Mouse (Mus musculus): ENCODE data around the gene Nup160. TPM values are rescaled to one million over a fixed set of nuclear protein-coding genes. Genes with fewer than 3 reads are reported as not detected.
A peak's percentile ranks its signal among the peaks of the same experiment; 100 is the strongest.

The Nup160 gene
- polyA plus RNA-seq, 1 experiment from 2014 or later = 19.8 TPM

DNA sequence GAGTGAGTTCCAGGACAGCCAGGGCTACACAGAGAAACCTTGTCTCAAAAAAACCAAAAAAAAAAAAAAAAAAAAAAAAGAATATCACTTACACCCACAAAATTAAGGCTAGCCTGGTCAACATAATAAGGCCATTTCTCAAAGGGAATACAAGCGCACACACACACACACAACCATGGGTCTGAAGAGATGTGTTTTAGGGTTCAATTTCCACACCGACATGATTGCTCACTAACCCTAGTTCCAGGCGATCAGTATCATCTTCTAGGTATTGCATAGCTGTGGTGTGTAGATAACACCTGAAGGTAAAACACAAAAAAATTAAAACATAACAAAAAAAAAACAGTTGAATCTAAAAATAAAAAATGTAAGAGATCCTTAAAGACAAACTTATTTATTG is 49.8 kb downstream of the Nup160 start:
- no peak overlapping the region for H3K4me3 ChIP-seq (ENCODE audit: low read length)
- no peaks in the 10 kb centered on the region for H3K9me3 ChIP-seq (ENCODE audit: control insufficient read depth, low read length)
- 99% methylated on average over 3 of the region's 3 CpGs for WGBS
- H3K36me3 ChIP-seq (ENCODE audit: control insufficient read depth, insufficient read depth, low read length) = peaks cover 27% of the 10 kb centered on the region
- no peak for ATAC-seq
- H3K4me1 ChIP-seq (ENCODE audit: control insufficient read depth, insufficient read depth, low read depth, low read length) = no peaks in the 10 kb centered on the region
- H3K27ac ChIP-seq (ENCODE audit: low read depth, low read length) = no peak overlapping the region
- no peak overlapping the region for H3K4me2 ChIP-seq (ENCODE audit: low read length)
- H3K9ac ChIP-seq (ENCODE audit: low read depth, low read length) = no peak overlapping the region
- no peaks in the 10 kb centered on the region for H3K27me3 ChIP-seq (replicated peaks; ENCODE audit: control insufficient read depth, insufficient read depth, low read length)

DNA sequence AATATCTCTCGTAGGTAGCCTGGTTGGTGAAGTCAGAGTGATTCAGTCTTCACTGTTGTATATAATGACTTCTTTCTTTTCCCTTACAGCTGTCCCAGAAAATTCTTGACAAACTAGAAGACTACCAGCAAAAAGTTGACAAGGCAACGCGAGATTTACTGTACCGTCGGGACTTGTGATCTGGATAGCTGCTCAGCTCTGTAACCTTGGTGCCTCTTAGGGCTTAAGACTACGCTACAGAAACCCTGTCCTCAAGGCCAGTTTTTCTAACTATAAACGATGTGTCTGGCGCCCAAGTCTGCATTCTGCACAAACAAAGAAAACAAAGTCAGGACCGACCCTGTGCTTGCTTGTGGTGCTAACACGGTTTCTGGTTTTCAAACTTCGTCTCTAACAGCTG is 58.3 kb downstream of the Nup160 start:
- Histone ChIP-seq H3K27me3 (replicated peaks; ENCODE audit: control insufficient read depth, insufficient read depth, low read length) (no peaks in the 10 kb centered on the region), H3K4me1 (ENCODE audit: control insufficient read depth, insufficient read depth, low read depth, low read length) (no peaks in the 10 kb centered on the region), H3K4me2 (ENCODE audit: low read length) (no peak overlapping the region), H3K4me3 (ENCODE audit: low read length) (no peak overlapping the region), H3K9me3 (ENCODE audit: control insufficient read depth, low read length) (no peaks in the 10 kb centered on the region), H3K27ac (ENCODE audit: low read depth, low read length) (no peak overlapping the region), H3K36me3 (ENCODE audit: control insufficient read depth, insufficient read depth, low read length) (peaks cover 38% of the 10 kb centered on the region), H3K9ac (ENCODE audit: low read depth, low read length) (no peak overlapping the region)
- ATAC-seq = no peak
- 94% methylated on average over 11 of the region's 11 CpGs for WGBS

DNA sequence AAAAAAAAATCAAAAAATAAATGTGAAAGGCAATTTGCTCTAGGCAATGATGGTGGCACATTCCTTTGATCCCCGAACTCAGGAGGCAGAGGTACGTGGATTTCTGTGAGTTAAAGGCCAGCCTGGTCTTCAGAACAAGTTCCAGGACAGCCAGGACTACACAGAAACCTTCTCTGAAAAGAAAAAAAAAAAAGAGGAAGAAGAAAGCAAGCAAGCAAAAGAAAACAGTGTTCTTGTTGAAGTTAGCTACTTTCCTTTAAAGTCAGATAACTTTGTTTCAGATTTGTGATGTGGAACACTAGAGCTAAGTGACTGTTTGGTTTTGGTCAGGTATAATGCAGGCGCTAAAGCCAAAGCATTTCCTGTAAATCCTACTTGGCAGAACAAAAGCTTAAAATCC is 61.8 kb downstream of the Nup160 start:
- ATAC-seq = no peak
- H3K4me2 ChIP-seq (ENCODE audit: low read length) = no peak overlapping the region
- H3K27me3 ChIP-seq (replicated peaks; ENCODE audit: control insufficient read depth, insufficient read depth, low read length) = no peaks in the 10 kb centered on the region
- H3K36me3 ChIP-seq (ENCODE audit: control insufficient read depth, insufficient read depth, low read length) = peaks cover 18% of the 10 kb centered on the region
- no peak overlapping the region for H3K27ac ChIP-seq (ENCODE audit: low read depth, low read length)
- no peak overlapping the region for H3K9ac ChIP-seq (ENCODE audit: low read depth, low read length)
- H3K4me3 ChIP-seq (ENCODE audit: low read length) = no peak overlapping the region
- H3K4me1 ChIP-seq (ENCODE audit: control insufficient read depth, insufficient read depth, low read depth, low read length) = no peaks in the 10 kb centered on the region
- H3K9me3 ChIP-seq (ENCODE audit: control insufficient read depth, low read length) = no peaks in the 10 kb centered on the region
- WGBS = 95% methylated on average over 3 of the region's 3 CpGs

- ATAC-seq = no peak
- Histone ChIP-seq H3K4me1 (ENCODE audit: control insufficient read depth, insufficient read depth, low read depth, low read length) (no peaks in the 10 kb centered on the region; the same call in 1 of the 2 replicates), H3K4me3 (ENCODE audit: low read length) (no peak overlapping the region), H3K27ac (ENCODE audit: low read depth, low read length) (no peak overlapping the region), H3K36me3 (ENCODE audit: control insufficient read depth, insufficient read depth, low read length) (peaks cover 15% of the 10 kb centered on the region), H3K9ac (ENCODE audit: low read depth, low read length) (no peak overlapping the region), H3K9me3 (ENCODE audit: control insufficient read depth, low read length) (no peaks in the 10 kb centered on the region), H3K27me3 (replicated peaks; ENCODE audit: control insufficient read depth, insufficient read depth, low read length) (no peaks in the 10 kb centered on the region), H3K4me2 (ENCODE audit: low read length) (no peak overlapping the region)
- WGBS = 92% methylated on average over 3 of the region's 3 CpGs
Measured at GRCm38 (mm10) chr2:90739327-90739726, 62.3 kb downstream of the Nup160 start.

DNA sequence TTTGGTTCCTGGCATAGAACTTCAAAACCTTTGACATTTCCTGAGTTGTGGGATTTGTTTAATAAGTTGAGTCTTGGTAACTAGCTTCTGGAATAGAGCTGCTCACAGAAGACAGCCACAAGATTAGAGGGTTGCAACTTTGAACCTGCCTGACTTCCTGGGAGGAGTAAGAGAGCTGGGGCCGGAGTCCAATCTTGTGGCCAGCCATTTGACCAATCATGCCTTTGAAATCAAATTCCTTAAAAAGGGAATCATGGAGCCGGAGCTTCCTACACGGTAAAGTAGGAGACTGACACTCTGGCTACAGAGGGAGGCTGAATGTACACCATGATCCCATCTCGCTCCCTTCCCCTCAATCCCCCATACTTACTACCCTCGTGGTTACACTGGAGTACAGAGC is 62.9 kb downstream of the Nup160 start:
- H3K36me3 ChIP-seq (ENCODE audit: control insufficient read depth, insufficient read depth, low read length) = peaks cover 11% of the 10 kb centered on the region
- no peaks in the 10 kb centered on the region for H3K9me3 ChIP-seq (ENCODE audit: control insufficient read depth, low read length)
- no peak overlapping the region for H3K9ac ChIP-seq (ENCODE audit: low read depth, low read length)
- H3K4me1 ChIP-seq (ENCODE audit: control insufficient read depth, insufficient read depth, low read depth, low read length) = no peaks in the 10 kb centered on the region; the same call in 1 of the 2 replicates
- no peak overlapping the region for H3K4me3 ChIP-seq (ENCODE audit: low read length)
- 93% methylated on average over 5 of the region's 5 CpGs for WGBS
- H3K27ac ChIP-seq (ENCODE audit: low read depth, low read length) = no peak overlapping the region
- no peaks in the 10 kb centered on the region for H3K27me3 ChIP-seq (replicated peaks; ENCODE audit: control insufficient read depth, insufficient read depth, low read length)
- H3K4me2 ChIP-seq (ENCODE audit: low read length) = no peak overlapping the region
- ATAC-seq = no peak

DNA sequence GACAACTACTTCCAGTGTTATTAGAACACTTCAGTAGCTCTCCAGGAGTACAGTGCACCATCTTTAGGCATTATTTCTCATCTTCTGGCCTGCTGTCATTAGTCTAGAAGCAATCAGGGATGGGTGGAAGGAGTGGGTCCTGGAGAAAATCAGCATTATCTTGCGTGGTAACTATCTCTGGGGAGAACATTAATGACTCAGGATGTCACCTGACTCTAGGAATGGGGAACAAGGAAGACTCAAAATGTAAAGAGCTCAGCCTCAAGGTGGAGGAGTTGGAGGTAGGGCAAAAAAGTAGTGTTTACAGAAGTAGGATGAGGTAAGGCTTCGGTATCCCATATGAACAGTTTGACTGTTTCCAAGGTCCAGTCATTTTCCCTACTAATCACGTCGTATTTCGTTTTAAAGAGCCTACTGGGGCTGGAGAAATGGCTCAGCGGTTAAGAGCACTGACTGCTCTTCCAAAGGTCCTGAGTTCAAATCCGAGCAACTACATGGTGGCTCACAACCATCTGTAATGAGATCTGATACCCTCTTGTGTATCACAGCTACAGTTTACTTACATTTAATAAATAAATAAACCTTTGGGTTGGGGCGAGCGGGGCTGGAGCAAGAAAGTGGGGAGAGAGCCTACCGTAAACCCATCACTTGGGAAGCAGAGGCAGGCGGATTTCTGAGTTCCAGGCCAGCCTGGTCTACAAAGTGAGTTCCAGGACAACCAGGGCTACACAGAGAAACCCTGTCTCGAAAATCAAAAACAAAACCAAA is 67.5 kb downstream of the Nup160 start:
- WGBS = 67% methylated on average over 12 of the region's 12 CpGs
- Histone ChIP-seq H3K27me3 (replicated peaks; ENCODE audit: control insufficient read depth, insufficient read depth, low read length) (no peaks in the 10 kb centered on the region), H3K36me3 (ENCODE audit: control insufficient read depth, insufficient read depth, low read length) (peaks cover 3% of the 10 kb centered on the region), H3K4me1 (ENCODE audit: control insufficient read depth, insufficient read depth, low read depth, low read length) (peaks cover 14% of the 10 kb centered on the region), H3K9me3 (ENCODE audit: control insufficient read depth, low read length) (no peaks in the 10 kb centered on the region), H3K27ac (ENCODE audit: low read depth, low read length) (peak overlapping the region; percentile 85), H3K9ac (ENCODE audit: low read depth, low read length) (peak overlapping the region; percentile 46), H3K4me2 (ENCODE audit: low read length) (peak overlapping the region; percentile 60), H3K4me3 (ENCODE audit: low read length) (peak overlapping the region; percentile 99)
- peak; percentile 5 for ATAC-seq

DNA sequence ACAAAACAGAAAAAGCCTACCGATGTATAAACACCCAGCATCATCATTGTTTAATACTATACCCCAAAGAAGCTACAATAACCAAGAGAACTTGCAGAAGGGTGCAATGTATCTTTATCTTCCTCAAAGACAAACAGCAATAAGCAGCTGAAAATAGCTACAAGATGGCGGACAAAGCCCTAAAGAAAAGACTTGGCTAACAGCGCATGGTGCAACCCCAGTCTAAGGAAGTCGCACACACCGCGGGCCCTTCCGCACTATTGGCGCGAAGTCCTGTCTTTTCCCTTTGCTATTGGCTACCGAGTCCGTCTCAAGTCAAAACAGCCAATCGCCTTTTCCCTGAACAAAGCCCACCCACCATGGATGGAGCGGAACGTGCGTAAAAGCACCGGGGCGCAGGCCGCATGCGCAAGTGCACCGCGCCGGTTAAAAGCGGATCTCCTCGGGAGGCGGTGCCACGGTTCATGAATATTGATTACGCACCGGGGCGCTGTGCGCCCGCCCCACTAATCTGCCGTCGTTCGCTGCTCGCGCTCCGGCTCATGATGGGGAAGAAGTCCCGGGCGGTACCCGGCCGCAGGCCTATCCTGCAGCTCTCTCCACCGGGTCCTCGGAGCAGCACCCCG is 68.2 kb downstream of the Nup160 start, which contains the start of gene Fnbp4:
Gene Fnbp4 (plus strand): TSS at position 318 of the 626 bp plus-strand sequence.
- Histone ChIP-seq H3K4me3 (ENCODE audit: low read length) (peak within 1 kb of the TSS; percentile 99), H3K4me1 (ENCODE audit: control insufficient read depth, insufficient read depth, low read depth, low read length) (peaks cover 14% of the 10 kb centered on the region), H3K27me3 (replicated peaks; ENCODE audit: control insufficient read depth, insufficient read depth, low read length) (no peaks in the 10 kb centered on the region), H3K9ac (ENCODE audit: low read depth, low read length) (peak within 1 kb of the TSS; percentile 99), H3K9me3 (ENCODE audit: control insufficient read depth, low read length) (no peaks in the 10 kb centered on the region), H3K4me2 (ENCODE audit: low read length) (peak within 1 kb of the TSS; percentile 73), H3K27ac (ENCODE audit: low read depth, low read length) (peak within 1 kb of the TSS; percentile 98), H3K36me3 (ENCODE audit: control insufficient read depth, insufficient read depth, low read length) (peaks cover 3% of the 10 kb centered on the region)
- peak; percentile 100 for ATAC-seq
- under 1% methylated on average over 44 of the region's 44 CpGs for WGBS

DNA sequence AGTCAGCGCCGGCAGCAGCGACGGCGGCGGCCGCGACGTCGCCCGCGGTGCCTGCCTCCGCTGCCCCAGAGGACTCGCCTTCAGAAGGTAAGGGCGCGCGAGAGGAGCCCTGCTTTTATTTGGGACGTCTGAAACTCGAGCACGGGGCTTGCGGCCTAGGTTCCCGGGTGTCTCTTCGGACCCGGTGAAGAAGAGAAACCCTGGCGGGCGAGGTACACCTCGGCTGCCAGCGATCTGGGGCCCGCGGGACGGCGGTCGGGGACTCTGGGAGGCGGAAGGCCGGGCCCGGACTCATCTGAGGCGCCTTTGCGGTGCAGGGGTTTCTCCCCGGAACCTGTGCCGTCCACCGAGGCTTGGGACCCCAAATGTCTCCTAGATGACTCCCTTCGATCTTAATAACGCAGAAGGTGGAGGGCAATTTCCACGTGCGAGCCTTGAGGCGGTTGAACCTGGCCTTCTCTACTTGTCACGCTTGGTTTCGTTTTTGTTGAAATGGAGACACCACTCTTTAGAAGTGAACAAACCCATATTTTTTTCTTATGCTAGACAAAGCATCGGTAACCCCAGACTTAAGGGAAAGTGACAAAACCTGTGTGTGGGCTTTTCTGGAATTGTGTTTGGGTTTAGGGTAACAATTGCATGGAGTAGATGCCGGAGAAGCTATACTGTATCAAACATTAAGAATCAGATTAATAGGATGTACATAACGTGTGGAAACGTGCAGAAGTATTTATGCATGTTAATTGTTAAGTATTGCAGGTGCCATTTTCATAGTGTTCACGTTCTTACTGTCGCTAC is 68.9 kb downstream of the Nup160 start:
- H3K9me3 ChIP-seq (ENCODE audit: control insufficient read depth, low read length) = no peaks in the 10 kb centered on the region
- H3K9ac ChIP-seq (ENCODE audit: low read depth, low read length) = peak overlapping the region; percentile 99
- peak overlapping the region; percentile 98 for H3K27ac ChIP-seq (ENCODE audit: low read depth, low read length)
- peaks cover 4% of the 10 kb centered on the region for H3K36me3 ChIP-seq (ENCODE audit: control insufficient read depth, insufficient read depth, low read length)
- H3K4me3 ChIP-seq (ENCODE audit: low read length) = peak overlapping the region; percentile 99
- WGBS = under 1% methylated on average over 54 of the region's 54 CpGs
- H3K4me1 ChIP-seq (ENCODE audit: control insufficient read depth, insufficient read depth, low read depth, low read length) = peaks cover 14% of the 10 kb centered on the region
- peak overlapping the region; percentile 73 for H3K4me2 ChIP-seq (ENCODE audit: low read length)
- peak; percentile 7 for ATAC-seq
- H3K27me3 ChIP-seq (replicated peaks; ENCODE audit: control insufficient read depth, insufficient read depth, low read length) = no peaks in the 10 kb centered on the region

- Histone ChIP-seq H3K27me3 (replicated peaks; ENCODE audit: control insufficient read depth, insufficient read depth, low read length) (no peaks in the 10 kb centered on the region), H3K4me3 (ENCODE audit: low read length) (peak overlapping the region; percentile 99), H3K9me3 (ENCODE audit: control insufficient read depth, low read length) (no peaks in the 10 kb centered on the region), H3K36me3 (ENCODE audit: control insufficient read depth, insufficient read depth, low read length) (peaks cover 8% of the 10 kb centered on the region), H3K9ac (ENCODE audit: low read depth, low read length) (peak overlapping the region; percentile 99), H3K27ac (ENCODE audit: low read depth, low read length) (peak overlapping the region; percentile 98; the same call in 1 of the 2 replicates), H3K4me2 (ENCODE audit: low read length) (peak overlapping the region; percentile 73), H3K4me1 (ENCODE audit: control insufficient read depth, insufficient read depth, low read depth, low read length) (peaks cover 14% of the 10 kb centered on the region)
- ATAC-seq = no peak
- 14% methylated on average over 4 of the region's 4 CpGs for WGBS
Measured at GRCm38 (mm10) chr2:90746538-90746865, 69.5 kb downstream of the Nup160 start.

Measured in hindbrain, embryonic 16.5 days (tissue).